Mouse (Mus musculus) C2C12 (cell line): ENCODE data around the gene Aqp3.

ENCODE experiments used
- CTCF ChIP-seq: IDR thresholded peaks from one replicate; pipeline ENCODE4 v1.5.1; 2011; ENCODE audit not compliant: control insufficient read depth, insufficient read depth, insufficient read length
- MAX ChIP-seq: IDR thresholded peaks from one replicate; pipeline ENCODE4 v1.6.1; 2011; ENCODE audit warnings: mild to moderate bottlenecking, control low read depth

- TF ChIP-seq MAX (no peak), CTCF (no peak)
These were observed 3.0 kb upstream of the Aqp3 start for GRCm38 (mm10) chr4:41100986-41101385.
